Mouse (Mus musculus): Measurements from ENCODE around the gene Pts. TPM values are rescaled to one million over a fixed set of nuclear protein-coding genes. Genes with fewer than 3 reads are reported as not detected.

Gene Pts
- 10 to 100 TPM; 36.5 to 42.5 TPM for total RNA-seq (2021)
- long read RNA-seq, experiment 1, transcript Pts-201 (6 exons, 1,046 nt) = major isoform, 16 of 27 reads
- long read RNA-seq, experiment 1, partial matches to known transcripts = 4 of 27 reads
- long read RNA-seq, experiment 1, other reads (novel, unspliced or antisense) = 5 of 27 reads
- long read RNA-seq, experiment 2, full-length matches to known transcripts = 24 of 44 reads
- long read RNA-seq, experiment 2, partial matches to known transcripts = 7 of 44 reads
- long read RNA-seq, experiment 2, other reads (novel, unspliced or antisense) = 13 of 44 reads

DNA sequence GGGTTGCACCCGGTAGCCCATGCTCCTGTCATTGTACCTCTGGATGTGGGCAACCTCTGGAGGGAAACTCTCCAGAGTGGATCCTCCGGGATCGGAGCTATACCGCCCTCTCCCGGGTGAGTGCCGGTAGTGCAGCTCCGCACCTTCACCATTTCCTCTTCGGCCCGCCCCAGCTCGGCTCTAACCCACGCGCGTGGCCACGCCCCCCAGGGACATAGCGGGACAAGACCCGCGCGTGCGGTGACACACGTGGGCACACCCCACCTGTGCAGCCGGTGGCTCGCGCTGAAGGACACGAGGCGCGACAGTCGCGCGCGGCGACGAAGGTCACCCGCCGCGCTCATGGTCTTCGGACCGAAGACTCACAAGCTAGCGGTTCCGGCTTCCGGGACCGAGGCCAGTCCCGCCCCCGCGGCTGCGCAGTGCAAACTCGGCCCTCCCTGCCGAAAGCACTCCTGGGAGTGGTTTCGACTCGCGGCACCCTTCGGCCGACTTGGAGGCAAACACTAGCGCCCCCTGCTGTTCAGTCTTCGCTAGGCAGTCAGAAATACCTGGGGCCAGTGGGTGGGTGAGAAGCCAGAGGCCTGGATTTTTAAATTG, at the start of gene Pts:
Pts (minus strand) TSS at position 432 of the 600 bp plus-strand sequence.
- TF ChIP-seq CTCF (conservative IDR thresholded peaks at IDR 0.05) = peak; percentile 75
- H3K27ac ChIP-seq = peak within 1 kb of the TSS; percentile 94
- peak; percentile 96 to 97 for DNase-seq (ENCODE audit: low spot score in 2 of 2)

GRCm38 (mm10) chr9:50569599-50570525, 41.3 kb upstream of the Pts start:
- DNase-seq (ENCODE audit: low spot score in 2 of 2) = no peak
- Histone ChIP-seq H3K4me3 (no peak overlapping the region), H3K27ac (no peak overlapping the region)
- TF ChIP-seq CTCF (conservative IDR thresholded peaks at IDR 0.05) = no peak

More for the DNA sequence above, at the start of gene Pts:
- peak within 1 kb of the TSS; percentile 69 for H3K4me3 ChIP-seq

DNA sequence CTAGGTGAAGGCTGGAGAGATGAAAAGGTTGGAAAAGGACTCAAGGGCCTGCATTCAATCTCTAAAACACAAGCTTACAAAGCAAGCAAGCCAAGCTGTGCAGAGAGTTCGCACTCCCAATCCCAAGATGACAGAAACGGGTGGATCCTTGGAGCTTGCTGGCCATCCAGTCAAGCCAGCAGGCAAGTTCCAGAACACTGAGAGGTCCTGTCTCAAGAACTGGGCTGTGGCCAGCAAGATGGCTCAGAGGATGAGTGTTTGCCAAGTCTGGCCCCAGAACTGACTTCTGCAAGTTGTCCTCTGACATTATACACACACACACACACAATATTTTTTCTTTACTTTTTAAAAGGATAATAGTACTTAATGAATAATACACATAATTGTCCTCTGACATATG, 39.4 kb upstream of the Pts start:
- no peak for DNase-seq (ENCODE audit: low spot score in 2 of 2)
- no peak for TF ChIP-seq CTCF (conservative IDR thresholded peaks at IDR 0.05)
- H3K27ac ChIP-seq = no peak overlapping the region

DNA sequence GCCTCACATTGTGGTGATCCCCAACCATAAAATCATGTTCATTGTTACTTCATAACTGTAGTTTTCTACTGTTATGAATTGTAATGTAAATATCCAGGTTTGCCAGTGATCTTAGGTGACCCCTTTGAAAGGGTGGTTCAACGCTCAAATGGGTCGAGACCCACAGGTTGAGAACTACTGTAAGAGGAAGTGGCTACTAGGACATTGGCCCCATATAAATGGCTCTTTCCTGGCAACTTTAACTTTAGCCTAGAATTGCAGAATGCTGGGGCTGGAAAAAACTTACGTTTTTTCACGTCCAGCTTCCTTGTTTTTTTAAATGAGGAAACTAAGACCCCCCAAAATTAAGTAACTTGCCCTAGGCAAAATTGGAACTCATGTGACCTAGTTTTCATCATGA, 38.8 kb upstream of the Pts start:
- H3K27ac ChIP-seq = no peak overlapping the region
- TF ChIP-seq CTCF (conservative IDR thresholded peaks at IDR 0.05) = no peak
- DNase-seq (ENCODE audit: low spot score in 2 of 2) = no peak

More for the DNA sequence above, 39.4 kb upstream of the Pts start:
- no peak overlapping the region for H3K4me3 ChIP-seq

DNA sequence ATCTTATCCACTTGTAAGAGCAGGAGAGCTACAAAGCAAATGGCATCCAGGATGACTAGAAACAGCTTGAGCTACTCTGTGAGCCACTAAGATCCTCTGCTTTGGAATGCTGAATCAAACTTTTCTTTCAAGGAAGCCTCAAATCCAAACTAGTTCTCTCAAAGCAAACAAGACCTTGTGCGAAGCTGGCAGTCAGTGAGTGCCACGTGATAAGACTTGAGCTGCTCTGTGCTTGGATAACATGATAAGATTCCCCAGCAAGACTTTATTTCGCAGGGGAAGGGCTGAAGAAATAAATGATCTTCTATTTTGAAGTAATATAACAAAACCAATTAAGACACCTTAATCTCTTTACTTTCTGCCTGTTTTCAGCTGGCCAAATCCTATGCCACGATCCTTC, 37.4 kb upstream of the Pts start:
- TF ChIP-seq CTCF (conservative IDR thresholded peaks at IDR 0.05) = no peak
- DNase-seq (ENCODE audit: low spot score in 2 of 2) = no peak
- Histone ChIP-seq H3K4me3 (no peak overlapping the region), H3K27ac (0 out of 2 replicates have a peak overlapping the region, but pooled peaks have one; percentile 4)

More for the DNA sequence above, 38.8 kb upstream of the Pts start:
- H3K4me3 ChIP-seq = no peak overlapping the region

DNA sequence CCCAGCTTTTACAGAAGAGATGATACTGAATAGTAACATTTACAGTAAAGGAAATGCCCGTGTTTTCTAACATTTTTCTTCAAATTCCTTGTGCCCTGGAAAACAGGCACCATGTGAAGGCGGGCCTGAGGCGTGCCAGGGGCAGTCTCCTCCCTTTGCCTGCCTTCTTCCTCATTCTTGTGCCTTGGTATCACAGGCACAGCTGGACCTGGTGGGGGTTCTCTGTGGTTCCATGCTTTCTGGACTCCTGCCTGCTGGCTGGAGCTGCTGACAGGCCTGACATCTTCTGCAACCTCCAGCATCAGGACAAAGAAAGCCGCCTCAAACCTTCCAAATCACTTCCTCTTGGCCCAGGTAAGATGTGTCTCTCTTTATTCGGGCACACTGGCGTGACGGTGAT, 36.6 kb upstream of the Pts start:
- TF ChIP-seq CTCF (conservative IDR thresholded peaks at IDR 0.05) = no peak
- DNase-seq (ENCODE audit: low spot score in 2 of 2) = no peak
- Histone ChIP-seq H3K27ac (no peak overlapping the region), H3K4me3 (no peak overlapping the region)

GRCm38 (mm10) chr9:50561918-50562360, 33.4 kb upstream of the Pts start:
- Histone ChIP-seq H3K4me3 (no peak overlapping the region), H3K27ac (no peak overlapping the region)
- TF ChIP-seq CTCF (conservative IDR thresholded peaks at IDR 0.05) = no peak
- no peak for DNase-seq (ENCODE audit: low spot score in 2 of 2)

DNA sequence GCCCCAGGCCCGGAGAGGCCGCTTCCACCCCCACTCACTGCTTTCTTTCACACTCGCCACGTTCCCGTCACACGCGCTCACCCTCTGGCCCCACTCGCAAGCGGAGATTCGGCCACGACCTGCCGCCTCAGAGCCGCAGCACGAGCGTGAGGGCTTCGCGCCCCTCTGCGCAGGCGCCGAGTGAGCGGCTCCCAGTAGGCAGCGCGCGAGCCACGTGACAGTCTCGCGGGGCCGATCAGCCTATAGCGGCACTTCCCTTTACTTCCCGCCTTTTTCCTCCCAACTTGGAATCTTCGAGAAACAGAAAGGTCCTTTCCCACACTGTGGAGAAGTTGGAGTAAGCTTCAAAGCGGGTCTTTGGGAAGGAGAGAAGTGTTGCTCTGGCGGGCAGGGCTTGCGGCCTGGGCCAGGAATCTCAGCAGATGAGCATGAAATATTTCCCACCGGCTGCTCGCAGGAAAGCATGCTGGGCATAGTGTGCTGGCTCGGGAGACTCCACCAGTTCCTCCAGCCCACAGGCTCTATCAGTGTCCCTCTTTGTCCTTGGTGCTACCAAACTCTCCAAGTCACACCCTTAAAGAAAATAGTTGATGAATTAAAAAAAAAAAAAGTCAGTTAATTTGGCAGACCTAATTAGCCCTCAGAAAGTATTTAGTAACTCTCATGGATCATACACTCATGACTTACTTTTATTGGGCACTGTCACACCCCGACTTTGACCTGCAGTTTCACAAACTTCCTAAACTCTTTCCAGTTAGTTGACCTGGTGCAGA, 32.8 kb upstream of the Pts start, which contains the start of gene Tex12:
Tex12 (minus strand) TSS at position 181 of the 773 bp plus-strand sequence.
- no peak for DNase-seq (ENCODE audit: low spot score in 2 of 2)
- H3K4me3 ChIP-seq = no peak within 1 kb of the TSS
- TF ChIP-seq CTCF (conservative IDR thresholded peaks at IDR 0.05) = no peak
- H3K27ac ChIP-seq = no peak within 1 kb of the TSS

GRCm38 (mm10) chr9:50555094-50555446, 26.5 kb upstream of the Pts start, which contains the start of gene Bco2:
Gene Bco2, minus strand, starts transcription at chr9:50555181.
- H3K27ac ChIP-seq = peak within 1 kb of the TSS; percentile 95
- no peak for DNase-seq (ENCODE audit: low spot score in 2 of 2)
- no peak for TF ChIP-seq CTCF (conservative IDR thresholded peaks at IDR 0.05)
- peak within 1 kb of the TSS; percentile 62 for H3K4me3 ChIP-seq

- H3K4me3 ChIP-seq = peak within 1 kb of the TSS; percentile 62
- TF ChIP-seq CTCF (conservative IDR thresholded peaks at IDR 0.05) = peak; percentile 41
- H3K27ac ChIP-seq = peak within 1 kb of the TSS; percentile 95
- DNase-seq (ENCODE audit: low spot score in 2 of 2) = peak; percentile 62 to 83
These were observed 25.9 kb upstream of the Pts start, which contains the start of gene Il18 for GRCm38 (mm10) chr9:50554241-50555093. Gene Il18, plus strand, starts transcription at chr9:50554827.

- H3K27ac ChIP-seq = peak overlapping the region; percentile 95
- DNase-seq (ENCODE audit: low spot score in 2 of 2) = no peak
- no peak overlapping the region for H3K4me3 ChIP-seq
- no peak for TF ChIP-seq CTCF (conservative IDR thresholded peaks at IDR 0.05)
These were observed 25.0 kb upstream of the Pts start for GRCm38 (mm10) chr9:50553547-50553946.
